Mouse (Mus musculus): ENCODE measurements around the gene Cd24a.

- TF ChIP-seq TBP (conservative IDR thresholded peaks at IDR 0.05; ENCODE audit: low read depth, low read length), result no peak
- no peak for TF ChIP-seq HCFC1 (IDR thresholded peaks at IDR 0.05; ENCODE audit: low read depth, low read length)
- no peak for TF ChIP-seq CTCF (conservative IDR thresholded peaks at IDR 0.05 in 1 of 2, IDR thresholded peaks at IDR 0.05 in 1 of 2; ENCODE audit: low read depth in 2 of 2, low read length in 2 of 2)
- TF ChIP-seq POLR2AphosphoS2 (IDR thresholded peaks at IDR 0.05; ENCODE audit: low read depth, low read length), result no peak
- TF ChIP-seq ZNF384 (IDR thresholded peaks at IDR 0.05; ENCODE audit: low read depth, low read length), result no peak
- TF ChIP-seq ETS1 (conservative IDR thresholded peaks at IDR 0.05; ENCODE audit: low read depth, low read length), result no peak
- no peak for TF ChIP-seq MAZ (IDR thresholded peaks at IDR 0.05; ENCODE audit: low read depth, low read length)
These were observed 26.7 kb upstream of the Cd24a start for GRCm38 (mm10) chr10:43551388-43551787.
